Mouse (Mus musculus) olfactory bulb, adult 2 months (tissue): Measurements from ENCODE around the gene Clec16a. TPM values are rescaled to one million over a fixed set of nuclear protein-coding genes. Genes with fewer than 3 reads are reported as not detected.

Source experiments
- H3K27ac ChIP-seq: fragments of 200-500 bp; 2 replicates; pipeline ENCODE4 v1.5.1; 2012; ENCODE audit warnings: low read depth, low read length; ENCODE audit not compliant: insufficient read depth
- H3K4me1 ChIP-seq: fragments of 200-500 bp; 2 replicates; pipeline ENCODE4 v1.6.1; 2012; ENCODE audit warnings: low read length; ENCODE audit not compliant: control insufficient read depth, insufficient read depth
- H3K4me3 ChIP-seq: fragments of 200-500 bp; 2 replicates; pipeline ENCODE4 v1.5.1; 2012; ENCODE audit warnings: mild to moderate bottlenecking, low read depth, low read length, moderate library complexity; ENCODE audit not compliant: insufficient read depth
- CTCF ChIP-seq: fragments of 200-500 bp; IDR thresholded peaks from 2 replicates; pipeline ENCODE4 v1.5.1; 2012; ENCODE audit warnings: low read depth, mild to moderate bottlenecking, low read length, moderate library complexity; ENCODE audit not compliant: insufficient read depth
- POLR2A ChIP-seq: fragments of 200-500 bp; IDR thresholded peaks from 2 replicates; pipeline ENCODE4 v1.6.1; 2012; ENCODE audit warnings: mild to moderate bottlenecking, low read depth, low read length, moderate library complexity; ENCODE audit not compliant: insufficient read depth
- WGBS: fragments of 180-500 bp; shearing (Covaris S2); methylation state at CpG from one replicate; pipeline ENCODE4 v1.1.7; 2018; 5-methylcytosine and 5-hydroxymethylcytosine counted together
- polyA plus RNA-seq: library from polyadenylated mRNA; stranded (reverse); fragments of >200 nt; gene quantifications from 2 replicates; pipeline ENCODE4 v1.2.4, GENCODE M21; 2012; ENCODE audit warnings: low replicate concordance; ENCODE audit not compliant: missing spikeins, insufficient read depth, insufficient read length

The Clec16a gene
- polyA plus RNA-seq, 1 experiment, result 285 TPM

GRCm38 (mm10) chr16:10511134-10511520, 34.0 kb upstream of the Clec16a start:
- H3K4me3 ChIP-seq, result no peak overlapping the region
- H3K4me1 ChIP-seq, result peaks cover 8% of the 10 kb centered on the region
- TF ChIP-seq POLR2A (no peak), CTCF (no peak)
- 80% methylated on average over 12 of the region's 12 CpGs for WGBS
- no peak overlapping the region for H3K27ac ChIP-seq

- Histone ChIP-seq H3K4me3 (no peak overlapping the region), H3K4me1 (peaks cover 4% of the 10 kb centered on the region; the same call in 1 of the 2 replicates), H3K27ac (no peak overlapping the region)
- WGBS, result 81% methylated on average over 12 of the region's 12 CpGs
- TF ChIP-seq CTCF, result no peak
- no peak for TF ChIP-seq POLR2A
Observed at GRCm38 (mm10) chr16:10515953-10516572, 29.1 kb upstream of the Clec16a start.

- WGBS, result 70% methylated on average over 5 of the region's 5 CpGs
- TF ChIP-seq POLR2A, result no peak
- H3K4me1 ChIP-seq, result peaks cover 4% of the 10 kb centered on the region; the same call in 1 of the 2 replicates
- no peak overlapping the region for H3K4me3 ChIP-seq
- no peak overlapping the region for H3K27ac ChIP-seq
Observed at GRCm38 (mm10) chr16:10518030-10518429, 27.1 kb upstream of the Clec16a start.

GRCm38 (mm10) chr16:10520908-10521614, 24.1 kb upstream of the Clec16a start:
- H3K4me1 ChIP-seq, result peaks cover 3% of the 10 kb centered on the region; the same call in 1 of the 2 replicates
- TF ChIP-seq POLR2A, result no peak
- TF ChIP-seq CTCF, result no peak; the same call in 1 of the 2 replicates
- H3K4me3 ChIP-seq, result no peak overlapping the region
- no peak overlapping the region for H3K27ac ChIP-seq
- WGBS, result 35% methylated on average over 2 of the region's 2 CpGs

GRCm38 (mm10) chr16:10522811-10523210, 22.3 kb upstream of the Clec16a start:
- H3K27ac ChIP-seq, result no peak overlapping the region
- TF ChIP-seq CTCF (no peak), POLR2A (no peak)
- 79% methylated on average over 1 of the region's 1 CpGs for WGBS

GRCm38 (mm10) chr16:10523650-10524049, 21.5 kb upstream of the Clec16a start:
- 88% methylated on average over 8 of the region's 8 CpGs for WGBS
- no peak for TF ChIP-seq POLR2A
- TF ChIP-seq CTCF, result no peak
- Histone ChIP-seq H3K4me3 (no peak overlapping the region), H3K4me1 (no peaks in the 10 kb centered on the region), H3K27ac (no peak overlapping the region)

More at GRCm38 (mm10) chr16:10522811-10523210, 22.3 kb upstream of the Clec16a start:
- Histone ChIP-seq H3K4me3 (no peak overlapping the region), H3K4me1 (no peaks in the 10 kb centered on the region)

GRCm38 (mm10) chr16:10524866-10525609, 20.1 kb upstream of the Clec16a start:
- no peaks in the 10 kb centered on the region for H3K4me1 ChIP-seq
- no peak overlapping the region for H3K27ac ChIP-seq
- H3K4me3 ChIP-seq, result no peak overlapping the region
- TF ChIP-seq CTCF (no peak), POLR2A (no peak)
- 86% methylated on average over 4 of the region's 4 CpGs for WGBS

GRCm38 (mm10) chr16:10525610-10525980, 19.5 kb upstream of the Clec16a start:
- Histone ChIP-seq H3K4me1 (peaks cover 4% of the 10 kb centered on the region; the same call in 1 of the 2 replicates), H3K4me3 (no peak overlapping the region), H3K27ac (no peak overlapping the region)
- no peak for TF ChIP-seq POLR2A
- no peak for TF ChIP-seq CTCF
- WGBS, result 71% methylated on average over 2 of the region's 2 CpGs

- 61% methylated on average over 6 of the region's 6 CpGs for WGBS
Observed at GRCm38 (mm10) chr16:10527046-10527644, 18.0 kb upstream of the Clec16a start.

More at GRCm38 (mm10) chr16:10527046-10527644, 18.0 kb upstream of the Clec16a start:
- no peak overlapping the region for H3K27ac ChIP-seq
- TF ChIP-seq POLR2A (no peak), CTCF (no peak)
- no peak overlapping the region for H3K4me3 ChIP-seq
- peaks cover 10% of the 10 kb centered on the region for H3K4me1 ChIP-seq
